Mouse (Mus musculus) kidney, adult 2 months (tissue): ENCODE data around the gene Cdh4. TPM values are rescaled to one million over a fixed set of nuclear protein-coding genes. Genes with fewer than 3 reads are reported as not detected.

Source experiments
- DNase-seq: peaks from one replicate; pipeline ENCODE4 v3.0.0; 2021
- H3K27ac ChIP-seq: fragments of 200-500 bp; 2 replicates; pipeline ENCODE4 v1.5.1; 2012; ENCODE audit warnings: low read depth, low read length, control low read depth, inconsistent platforms; ENCODE audit not compliant: insufficient read depth
- H3K27me3 ChIP-seq: fragments of 200-500 bp; replicated peaks from 2 replicates; pipeline ENCODE4 v1.6.1; 2012; ENCODE audit warnings: mild to moderate bottlenecking, moderate library complexity, low read length, inconsistent platforms; ENCODE audit not compliant: control insufficient read depth, insufficient read depth
- H3K36me3 ChIP-seq: fragments of 200-500 bp; 2 replicates; pipeline ENCODE4 v1.6.1; 2012; ENCODE audit warnings: mild to moderate bottlenecking, moderate library complexity, low read length, inconsistent platforms; ENCODE audit not compliant: control insufficient read depth, insufficient read depth
- H3K4me1 ChIP-seq: fragments of 200-500 bp; 2 replicates; pipeline ENCODE4 v1.6.1; 2011; ENCODE audit warnings: low read length; ENCODE audit not compliant: control insufficient read depth, insufficient read depth
- H3K4me3 ChIP-seq: fragments of 200-500 bp; 2 replicates; pipeline ENCODE4 v1.5.1; 2011; ENCODE audit warnings: mild to moderate bottlenecking, low read depth, low read length, control low read depth; ENCODE audit not compliant: insufficient read depth
- CTCF ChIP-seq: fragments of 200-500 bp; conservative IDR thresholded peaks from 2 replicates; pipeline ENCODE4 v1.5.1; 2011; ENCODE audit warnings: low read depth, mild to moderate bottlenecking, control low read depth, low read length, moderate library complexity, mixed read lengths; ENCODE audit not compliant: insufficient read depth, insufficient read length
- POLR2A ChIP-seq: fragments of 200-500 bp; IDR thresholded peaks from one replicate; pipeline ENCODE4 v1.6.1; 2011; ENCODE audit warnings: low read depth, low read length, control low read depth
- WGBS: fragments of 180-500 bp; shearing (Covaris S2); methylation state at CpG from one replicate; pipeline ENCODE4 v1.1.7; 2018; 5-methylcytosine and 5-hydroxymethylcytosine counted together
- polyA plus RNA-seq: library from polyadenylated mRNA; depleted of rRNA; stranded (reverse); fragments of >200 nt; gene quantifications from 2 replicates; pipeline ENCODE4 v1.2.3, GENCODE M21; 2012

Gene Cdh4
- polyA plus RNA-seq, 1 experiment: 1.2 TPM

- no peak overlapping the region for H3K4me3 ChIP-seq
- no peaks in the 10 kb centered on the region for H3K36me3 ChIP-seq
- no peaks in the 10 kb centered on the region for H3K27me3 ChIP-seq
- no peak for TF ChIP-seq CTCF
- no peak for TF ChIP-seq POLR2A
- no peak overlapping the region for H3K27ac ChIP-seq
- H3K4me1 ChIP-seq: no peaks in the 10 kb centered on the region
- no peak for DNase-seq
- WGBS: 53% methylated on average over 10 of the region's 10 CpGs
Observed at GRCm38 (mm10) chr2:179630720-179631119, 188.5 kb downstream of the Cdh4 start.

- no peaks in the 10 kb centered on the region for H3K36me3 ChIP-seq
- TF ChIP-seq POLR2A (no peak), CTCF (no peak)
- WGBS: 88% methylated on average over 15 of the region's 15 CpGs
- H3K27me3 ChIP-seq: no peaks in the 10 kb centered on the region
- no peak overlapping the region for H3K4me3 ChIP-seq
- H3K27ac ChIP-seq: no peak overlapping the region
- no peaks in the 10 kb centered on the region for H3K4me1 ChIP-seq
- DNase-seq: no peak
Observed at GRCm38 (mm10) chr2:179640576-179641301, 198.5 kb downstream of the Cdh4 start.

DNA sequence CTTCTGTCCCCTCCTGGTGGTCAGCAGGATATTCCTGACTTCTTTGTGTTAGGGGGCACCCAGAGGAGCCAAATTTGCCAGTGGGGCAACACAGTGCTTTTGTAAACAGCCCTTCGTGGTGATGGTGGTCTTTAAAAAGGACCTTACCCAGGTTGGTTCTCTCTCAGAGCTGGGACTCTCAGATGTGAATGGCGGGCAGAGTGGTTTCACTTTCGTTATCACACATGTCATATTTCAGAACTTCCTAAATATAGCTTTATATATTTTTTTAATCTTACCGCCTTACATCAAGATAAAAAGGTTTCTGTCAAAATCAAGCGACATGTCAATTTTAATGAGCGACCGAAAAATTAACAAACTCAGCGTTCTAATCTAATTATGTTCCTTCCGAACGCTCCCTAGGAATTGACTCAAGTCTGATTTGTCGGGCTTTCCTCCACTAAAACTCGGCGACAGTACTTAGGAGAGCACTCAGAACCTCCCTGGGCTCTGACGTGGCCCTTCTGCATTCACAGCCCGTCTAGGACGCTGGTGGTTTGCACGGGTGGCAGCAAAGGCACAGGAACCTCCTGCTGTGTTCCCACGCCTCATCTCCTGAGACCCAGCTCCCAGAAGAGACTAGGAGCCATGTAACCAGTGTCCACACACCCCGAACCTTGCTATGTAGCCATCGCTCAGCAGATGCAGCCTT lies 206.5 kb downstream of the Cdh4 start:
- 78% methylated on average over 20 of the region's 20 CpGs for WGBS

DNA sequence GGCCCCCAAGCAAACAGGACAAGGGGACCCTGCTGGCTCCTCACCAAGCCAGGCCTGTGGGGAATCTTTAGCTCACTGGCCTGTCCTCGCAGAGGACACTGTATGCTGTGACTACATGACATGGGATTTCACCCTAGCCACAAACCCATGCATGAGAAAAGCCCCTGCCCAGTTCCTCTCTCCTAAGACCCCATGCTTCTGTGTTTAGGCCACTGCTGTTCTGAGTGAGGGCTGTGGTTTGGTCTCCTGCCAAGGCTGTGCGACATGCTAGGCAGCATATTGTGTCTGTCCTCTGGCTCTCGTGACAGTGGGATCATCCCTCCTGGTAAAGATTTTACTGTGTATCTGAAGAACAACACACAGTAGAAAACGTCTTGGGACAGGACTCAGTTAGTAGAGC lies 207.1 kb downstream of the Cdh4 start:
- Histone ChIP-seq H3K4me3 (no peak overlapping the region), H3K4me1 (no peaks in the 10 kb centered on the region), H3K36me3 (no peaks in the 10 kb centered on the region), H3K27ac (no peak overlapping the region), H3K27me3 (no peaks in the 10 kb centered on the region)
- WGBS: 68% methylated on average over 4 of the region's 4 CpGs
- DNase-seq: no peak
- no peak for TF ChIP-seq CTCF
- TF ChIP-seq POLR2A: no peak

More for the DNA sequence above, 206.5 kb downstream of the Cdh4 start:
- TF ChIP-seq POLR2A (no peak), CTCF (no peak)
- H3K27ac ChIP-seq: no peak overlapping the region
- no peak for DNase-seq
- H3K36me3 ChIP-seq: no peaks in the 10 kb centered on the region
- H3K4me1 ChIP-seq: no peaks in the 10 kb centered on the region
- H3K27me3 ChIP-seq: no peaks in the 10 kb centered on the region
- H3K4me3 ChIP-seq: no peak overlapping the region; the same call in 1 of the 2 replicates

GRCm38 (mm10) chr2:179650168-179650567 lies 207.9 kb downstream of the Cdh4 start:
- no peak for TF ChIP-seq CTCF
- TF ChIP-seq POLR2A: no peak
- no peaks in the 10 kb centered on the region for H3K27me3 ChIP-seq
- no peaks in the 10 kb centered on the region for H3K36me3 ChIP-seq
- 87% methylated on average over 9 of the region's 9 CpGs for WGBS
- no peak overlapping the region for H3K27ac ChIP-seq
- DNase-seq: no peak
- no peaks in the 10 kb centered on the region for H3K4me1 ChIP-seq
- no peak overlapping the region for H3K4me3 ChIP-seq

- H3K27me3 ChIP-seq: no peaks in the 10 kb centered on the region
- no peak for DNase-seq
- WGBS: 72% methylated on average over 3 of the region's 3 CpGs
- H3K4me3 ChIP-seq: no peak overlapping the region
- no peaks in the 10 kb centered on the region for H3K4me1 ChIP-seq
- no peak for TF ChIP-seq POLR2A
- TF ChIP-seq CTCF: no peak
- no peak overlapping the region for H3K27ac ChIP-seq
- no peaks in the 10 kb centered on the region for H3K36me3 ChIP-seq
Observed at GRCm38 (mm10) chr2:179655506-179655905, 213.3 kb downstream of the Cdh4 start.

GRCm38 (mm10) chr2:179659254-179659653 lies 217.0 kb downstream of the Cdh4 start:
- 93% methylated on average over 1 of the region's 1 CpGs for WGBS
- no peak for TF ChIP-seq CTCF
- no peak for TF ChIP-seq POLR2A
- Histone ChIP-seq H3K4me1 (0 out of 2 replicates have a peak, but pooled peaks cover 5% of the 10 kb centered on the region), H3K36me3 (no peaks in the 10 kb centered on the region), H3K4me3 (no peak overlapping the region), H3K27me3 (no peaks in the 10 kb centered on the region), H3K27ac (no peak overlapping the region)
- DNase-seq: no peak
